Mouse (Mus musculus) splenic B cell, adult 2 months (primary cell): Measurements from ENCODE around the gene Adam22.

Source experiments
- DNase-seq: peaks from one replicate; pipeline ENCODE4 v3.0.0-alpha.2; 2011; ENCODE audit warnings: low read depth, low spot score
- H3K27me3 ChIP-seq: 2 replicates; pipeline ENCODE4 v1.6.1; 2012; ENCODE audit warnings: mild to moderate bottlenecking, low read length, moderate library complexity, mixed read lengths; ENCODE audit not compliant: control insufficient read depth, poor library complexity, insufficient read depth, severe bottlenecking
- H3K36me3 ChIP-seq: 2 replicates; pipeline ENCODE4 v1.6.1; 2012; ENCODE audit warnings: mild to moderate bottlenecking, low read length, moderate library complexity, mixed read lengths; ENCODE audit not compliant: control insufficient read depth, poor library complexity, insufficient read depth, severe bottlenecking

Adam22 gene

GRCm38 (mm10) chr5:8164773-8165172 is 203.2 kb downstream of the Adam22 start:
- Histone ChIP-seq H3K36me3 (no peaks in the 10 kb centered on the region), H3K27me3 (no peaks in the 10 kb centered on the region)
- no peak for DNase-seq

- no peaks in the 10 kb centered on the region for H3K36me3 ChIP-seq
- H3K27me3 ChIP-seq, result no peaks in the 10 kb centered on the region
- no peak for DNase-seq
Observed at GRCm38 (mm10) chr5:8151645-8152044, 216.3 kb downstream of the Adam22 start.

- Histone ChIP-seq H3K27me3 (no peaks in the 10 kb centered on the region), H3K36me3 (no peaks in the 10 kb centered on the region)
- DNase-seq, result no peak
Observed at GRCm38 (mm10) chr5:8146146-8146545, 221.8 kb downstream of the Adam22 start.

GRCm38 (mm10) chr5:8145473-8145872 is 222.5 kb downstream of the Adam22 start:
- Histone ChIP-seq H3K27me3 (no peaks in the 10 kb centered on the region), H3K36me3 (no peaks in the 10 kb centered on the region)
- no peak for DNase-seq

DNA sequence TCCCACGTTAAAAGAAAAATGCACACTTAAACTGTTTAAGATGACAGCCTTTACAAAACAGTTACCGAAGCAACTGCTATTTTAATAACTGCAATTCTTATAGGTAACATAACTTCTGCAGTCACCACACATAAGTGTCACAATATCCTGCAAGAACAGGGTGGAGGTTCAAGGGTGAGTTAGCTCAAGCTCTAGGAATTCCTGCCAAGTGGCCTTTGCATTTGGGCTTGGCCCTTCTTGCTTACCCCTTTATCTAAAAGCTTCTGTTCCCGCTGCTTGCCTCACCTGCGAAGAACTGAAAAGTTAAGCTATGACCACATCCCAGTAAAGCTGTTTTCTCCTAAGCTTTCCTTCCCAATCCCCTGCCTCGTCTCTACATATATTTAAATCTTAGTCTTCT is 235.4 kb downstream of the Adam22 start:
- H3K27me3 ChIP-seq, result no peaks in the 10 kb centered on the region
- no peaks in the 10 kb centered on the region for H3K36me3 ChIP-seq
- DNase-seq, result no peak

DNA sequence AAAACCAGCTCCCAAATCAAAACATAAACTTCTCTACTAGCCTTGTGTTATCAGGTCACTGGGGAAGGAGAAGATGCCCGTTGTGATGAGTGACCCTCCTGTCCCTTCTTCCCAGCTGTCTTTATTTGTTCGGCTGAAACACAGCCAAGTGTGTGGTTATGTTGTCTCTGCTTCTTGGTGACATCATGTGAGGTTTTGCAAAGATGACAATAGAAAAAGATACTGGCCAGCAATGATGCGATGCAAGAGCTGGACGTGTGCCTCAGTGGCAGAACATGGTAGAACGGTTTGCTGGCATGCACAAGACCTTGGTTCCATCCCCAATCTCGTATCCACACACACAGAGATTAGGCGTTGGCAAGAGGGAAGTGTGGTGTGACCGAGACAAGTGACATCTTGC is 236.0 kb downstream of the Adam22 start:
- H3K27me3 ChIP-seq, result no peaks in the 10 kb centered on the region
- no peaks in the 10 kb centered on the region for H3K36me3 ChIP-seq
- DNase-seq, result no peak

DNA sequence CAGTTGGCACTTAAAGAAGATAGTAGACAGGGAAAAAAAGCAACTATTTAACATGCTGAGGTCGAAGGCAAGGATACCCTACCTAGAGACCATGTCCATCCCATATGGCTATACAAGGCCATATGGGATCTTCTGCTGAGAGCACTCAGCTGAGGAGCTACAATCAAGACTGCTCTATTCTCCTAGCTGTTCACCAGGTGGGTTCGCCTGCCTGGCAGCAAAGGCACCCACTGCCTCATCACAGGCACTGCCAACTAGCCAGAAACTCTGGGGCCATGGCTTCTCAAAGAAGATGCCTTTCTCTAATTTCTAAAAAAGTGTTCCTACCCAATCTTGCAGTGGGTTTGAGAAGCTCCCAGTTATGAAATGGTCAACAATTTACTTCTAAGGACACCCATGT is 238.2 kb downstream of the Adam22 start:
- DNase-seq, result no peak
- no peaks in the 10 kb centered on the region for H3K27me3 ChIP-seq
- H3K36me3 ChIP-seq, result no peaks in the 10 kb centered on the region

DNA sequence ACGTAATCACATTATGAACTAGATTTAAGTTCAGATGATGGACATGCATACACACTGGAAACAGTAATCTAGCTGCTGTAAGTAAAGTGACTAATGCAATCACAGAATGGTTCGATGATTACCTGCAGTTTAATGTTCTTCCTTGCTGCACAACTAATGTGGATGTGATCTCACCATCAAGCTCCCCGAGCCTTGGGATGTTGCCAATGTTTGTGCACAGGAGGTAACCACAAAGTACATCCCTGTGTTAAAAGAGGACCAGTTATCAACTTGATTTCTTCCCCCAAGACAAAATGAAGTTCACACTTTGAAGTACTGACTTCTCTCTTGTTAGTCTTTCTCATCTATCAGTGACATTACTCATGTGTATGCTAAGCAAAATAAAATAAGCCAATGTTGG is 247.0 kb downstream of the Adam22 start:
- H3K36me3 ChIP-seq, result no peaks in the 10 kb centered on the region
- DNase-seq, result no peak
- H3K27me3 ChIP-seq, result no peaks in the 10 kb centered on the region

DNA sequence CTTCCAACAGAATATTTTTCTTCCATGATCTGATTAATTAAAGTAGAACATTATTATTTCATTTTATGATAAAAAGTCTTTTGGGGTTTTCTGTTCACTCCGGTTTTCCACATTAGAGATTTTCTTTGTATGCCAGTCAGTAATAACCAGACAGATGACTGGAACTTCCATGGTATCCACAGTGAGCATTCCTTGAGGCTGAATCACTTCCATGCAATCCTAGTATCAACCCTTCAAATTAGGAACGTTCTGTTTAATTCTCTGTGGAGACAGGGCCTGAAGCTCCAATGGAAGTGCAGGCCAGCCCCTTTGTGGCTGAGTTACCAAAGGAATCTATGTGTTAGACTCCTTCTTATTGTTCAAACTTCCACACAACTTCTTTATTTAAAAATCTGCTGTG is 247.9 kb downstream of the Adam22 start:
- DNase-seq, result no peak
- Histone ChIP-seq H3K27me3 (no peaks in the 10 kb centered on the region), H3K36me3 (no peaks in the 10 kb centered on the region)

DNA sequence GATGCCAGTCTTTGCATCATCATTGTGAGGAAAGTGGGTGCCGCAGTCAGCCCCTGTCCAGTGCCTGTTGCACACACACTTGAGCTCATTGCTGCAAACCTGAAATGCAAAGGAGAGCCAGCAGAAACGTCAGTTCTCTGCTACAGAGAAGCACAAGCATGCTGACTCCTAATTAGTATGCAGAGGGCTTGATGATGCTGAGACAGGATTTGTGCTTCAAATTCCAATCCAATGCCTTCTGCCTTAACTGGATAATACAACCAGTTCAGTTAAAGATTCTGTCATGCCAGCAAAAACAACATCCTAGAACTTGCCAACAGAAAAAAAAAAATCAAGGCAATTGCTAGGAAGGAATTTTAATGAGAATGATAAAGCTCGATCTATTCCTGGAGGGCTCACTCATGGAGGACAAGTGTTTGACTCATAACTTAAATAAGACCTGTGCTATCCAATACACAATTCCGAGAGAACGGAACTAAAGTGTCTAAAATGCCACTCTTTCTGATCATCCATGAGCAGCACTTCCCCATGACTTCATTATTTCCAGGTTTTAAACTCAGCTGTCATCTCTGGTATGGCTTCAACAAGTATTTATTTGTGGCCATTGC is 251.3 kb downstream of the Adam22 start:
- Histone ChIP-seq H3K27me3 (no peaks in the 10 kb centered on the region), H3K36me3 (no peaks in the 10 kb centered on the region)
- no peak for DNase-seq

- H3K27me3 ChIP-seq, result no peaks in the 10 kb centered on the region
- no peak for DNase-seq
- no peaks in the 10 kb centered on the region for H3K36me3 ChIP-seq
Observed at GRCm38 (mm10) chr5:8112246-8112645, 255.7 kb downstream of the Adam22 start.

GRCm38 (mm10) chr5:8111691-8112090 is 256.3 kb downstream of the Adam22 start:
- Histone ChIP-seq H3K36me3 (no peaks in the 10 kb centered on the region), H3K27me3 (no peaks in the 10 kb centered on the region)
- no peak for DNase-seq

DNA sequence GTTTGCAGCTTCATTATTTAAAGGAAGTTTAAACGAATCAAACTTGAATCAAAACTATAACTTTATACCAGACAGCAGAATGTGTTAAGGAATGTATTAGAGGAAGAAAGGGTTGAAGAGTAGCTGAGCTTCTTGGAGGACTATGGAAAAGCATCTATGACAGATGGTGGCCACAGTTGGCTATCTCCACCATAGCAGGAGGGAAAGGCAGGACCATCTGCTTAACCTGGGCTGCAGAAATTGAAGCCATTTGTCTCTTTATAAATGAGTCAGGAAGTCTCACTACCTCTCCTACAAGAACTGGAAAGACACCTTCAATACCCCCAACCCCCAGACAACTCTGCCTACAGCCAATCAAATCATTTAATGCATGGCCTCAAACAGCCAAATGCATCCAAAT is 272.3 kb downstream of the Adam22 start:
- H3K36me3 ChIP-seq, result no peaks in the 10 kb centered on the region
- DNase-seq, result no peak
- H3K27me3 ChIP-seq, result no peaks in the 10 kb centered on the region

- DNase-seq, result no peak
- no peaks in the 10 kb centered on the region for H3K27me3 ChIP-seq
- no peaks in the 10 kb centered on the region for H3K36me3 ChIP-seq
Observed at GRCm38 (mm10) chr5:8094921-8095320, 273.0 kb downstream of the Adam22 start.

- no peaks in the 10 kb centered on the region for H3K27me3 ChIP-seq
- no peaks in the 10 kb centered on the region for H3K36me3 ChIP-seq
- DNase-seq, result no peak
Observed at GRCm38 (mm10) chr5:8088147-8088546, 279.8 kb downstream of the Adam22 start.

GRCm38 (mm10) chr5:8085661-8086060 is 282.3 kb downstream of the Adam22 start:
- DNase-seq, result no peak
- no peaks in the 10 kb centered on the region for H3K36me3 ChIP-seq
- no peaks in the 10 kb centered on the region for H3K27me3 ChIP-seq
